Mouse (Mus musculus) cerebellum, postnatal 10 days (tissue): ENCODE results near the gene Omt2b.
"Not testable (repeated sequence)": the region's sequence is repeated elsewhere in the genome, so short reads cannot be mapped to it uniquely, and the experiment has no call there.

Experiments
- DNase-seq, 2 experiments: peaks; one replicate each; pipeline ENCODE4 v3.0.0; 2021; ENCODE audit warnings: mixed read lengths in 2 of 2

Omt2b gene

GRCm38 (mm10) chr9:78354665-78355578, 27.5 kb downstream of the Omt2b start:
- no peak for DNase-seq

- no peak for DNase-seq
These were observed 28.2 kb downstream of the Omt2b start, which contains the start of gene Gsta2 for GRCm38 (mm10) chr9:78355611-78356010. Gene Gsta2, minus strand, starts transcription at chr9:78355788.

GRCm38 (mm10) chr9:78358053-78358452, 30.7 kb downstream of the Omt2b start:
- DNase-seq = peak; percentile 83 to 86

- DNase-seq = no peak
These were observed 32.5 kb downstream of the Omt2b start for GRCm38 (mm10) chr9:78359750-78360483.

- DNase-seq = no peak
These were observed 33.1 kb downstream of the Omt2b start for GRCm38 (mm10) chr9:78360484-78360872.

GRCm38 (mm10) chr9:78363374-78363773, 36.0 kb downstream of the Omt2b start:
- DNase-seq = no peak

- no peak for DNase-seq
These were observed 37.3 kb downstream of the Omt2b start for GRCm38 (mm10) chr9:78364701-78365100.

GRCm38 (mm10) chr9:78365850-78366544, 38.6 kb downstream of the Omt2b start:
- no peak for DNase-seq

- not testable (repeated sequence) for DNase-seq
These were observed 40.6 kb downstream of the Omt2b start, which contains the start of gene Dppa5a for GRCm38 (mm10) chr9:78367959-78368358. Gene Dppa5a, minus strand, starts transcription at chr9:78368177.

- DNase-seq = no peak
These were observed 41.4 kb downstream of the Omt2b start for GRCm38 (mm10) chr9:78368671-78369293.

- DNase-seq = no peak
These were observed 42.0 kb downstream of the Omt2b start for GRCm38 (mm10) chr9:78369349-78369748.

- no peak for DNase-seq
These were observed 42.4 kb downstream of the Omt2b start for GRCm38 (mm10) chr9:78369786-78370185.

- DNase-seq = no peak
These were observed 44.1 kb downstream of the Omt2b start for GRCm38 (mm10) chr9:78371441-78371840.

- DNase-seq = no peak
These were observed 45.6 kb downstream of the Omt2b start for GRCm38 (mm10) chr9:78372827-78373504.

- no peak for DNase-seq
These were observed 47.0 kb downstream of the Omt2b start for GRCm38 (mm10) chr9:78374397-78374796.

- no peak for DNase-seq
These were observed 47.5 kb downstream of the Omt2b start for GRCm38 (mm10) chr9:78374885-78375389.

GRCm38 (mm10) chr9:78375486-78375885, 48.1 kb downstream of the Omt2b start:
- no peak for DNase-seq

GRCm38 (mm10) chr9:78377546-78377945, 50.2 kb downstream of the Omt2b start:
- DNase-seq = peak; percentile 3

- DNase-seq = peak; percentile 80 to 86
These were observed 50.9 kb downstream of the Omt2b start, which contains the start of gene Ooep for GRCm38 (mm10) chr9:78378113-78378785. Gene Ooep, minus strand, starts transcription at chr9:78378725.
